Mouse (Mus musculus) G1E (cell line): ENCODE measurements around the gene Cxcr6. TPM values are rescaled to one million over a fixed set of nuclear protein-coding genes. Genes with fewer than 3 reads are reported as not detected.
A peak's percentile ranks its signal among the peaks of the same experiment; 100 is the strongest.

ENCODE experiments used
- ATAC-seq: 2 replicates; pipeline ENCODE4 v1.8.0; 2016; ENCODE audit warnings: mild to moderate bottlenecking; ENCODE audit not compliant: insufficient number of reproducible peaks, poor library complexity, low FRiP score, severe bottlenecking; ENCODE audit errors: extremely low read depth
- DNase-seq: peaks from one replicate; pipeline ENCODE4 v3.0.0; 2012; ENCODE audit warnings: low spot score
- H3K27me3 ChIP-seq: 2 replicates; pipeline ENCODE4 v1.6.1; 2012; ENCODE audit warnings: mild to moderate bottlenecking, low read length, inconsistent platforms; ENCODE audit not compliant: insufficient read depth
- H3K36me3 ChIP-seq: replicated peaks from 2 replicates; pipeline ENCODE3; 2012; ENCODE audit warnings: mild to moderate bottlenecking, inconsistent platforms
- H3K4me1 ChIP-seq: 2 replicates; pipeline ENCODE4 v1.6.1; 2012; ENCODE audit warnings: low read depth, low read length, inconsistent platforms, mixed read lengths; ENCODE audit not compliant: insufficient read depth
- H3K4me3 ChIP-seq: 2 replicates; pipeline ENCODE4 v1.5.1; 2012; ENCODE audit warnings: low read depth, mild to moderate bottlenecking, inconsistent platforms, low read length, moderate library complexity, mixed read lengths
- H3K9me3 ChIP-seq: replicated peaks from 2 replicates; pipeline ENCODE4 v1.6.1; 2012; ENCODE audit warnings: inconsistent platforms
- CTCF ChIP-seq: IDR thresholded peaks from 2 replicates; pipeline ENCODE4 v1.5.1; 2012; ENCODE audit warnings: low read depth, low read length, inconsistent platforms, mixed read lengths
- GATA1 ChIP-seq: IDR thresholded peaks from 2 replicates; pipeline ENCODE4 v1.6.1; 2012; ENCODE audit warnings: borderline replicate concordance, low read length, inconsistent platforms, mixed read lengths
- GATA2 ChIP-seq: IDR thresholded peaks from 2 replicates; pipeline ENCODE4 v1.6.1; 2012; ENCODE audit warnings: low read depth, low read length, inconsistent platforms, borderline replicate concordance
- POLR2AphosphoS5 ChIP-seq: IDR thresholded peaks from 2 replicates; pipeline ENCODE4 v1.6.1; 2012; ENCODE audit warnings: low read depth, low read length, inconsistent platforms; ENCODE audit not compliant: insufficient replicate concordance
- TAL1 ChIP-seq: conservative IDR thresholded peaks from 2 replicates; pipeline ENCODE4 v1.6.1; 2012; ENCODE audit warnings: low read depth, low read length, inconsistent platforms, mixed read lengths
- polyA plus RNA-seq: library from polyadenylated mRNA; stranded (reverse); fragments of >175 nt; gene quantifications from 2 replicates; pipeline ENCODE4 v1.2.3, GENCODE M21; 2012
- total RNA-seq, 2 experiments: library from RNA; stranded (forward) in 1 of 2; stranded (reverse) in 1 of 2; fragments of 200-1000 nt in 1 of 2; fragments of >200 nt in 1 of 2; fragmentation: Nextera tagmentation in 1 of 2; gene quantifications; 2 replicates each; pipeline ENCODE4 v1.2.3; 2014 to 2017

The Cxcr6 gene
- total and polyA plus RNA-seq, 3 experiments = 0.27 TPM; not detected in 2

DNA sequence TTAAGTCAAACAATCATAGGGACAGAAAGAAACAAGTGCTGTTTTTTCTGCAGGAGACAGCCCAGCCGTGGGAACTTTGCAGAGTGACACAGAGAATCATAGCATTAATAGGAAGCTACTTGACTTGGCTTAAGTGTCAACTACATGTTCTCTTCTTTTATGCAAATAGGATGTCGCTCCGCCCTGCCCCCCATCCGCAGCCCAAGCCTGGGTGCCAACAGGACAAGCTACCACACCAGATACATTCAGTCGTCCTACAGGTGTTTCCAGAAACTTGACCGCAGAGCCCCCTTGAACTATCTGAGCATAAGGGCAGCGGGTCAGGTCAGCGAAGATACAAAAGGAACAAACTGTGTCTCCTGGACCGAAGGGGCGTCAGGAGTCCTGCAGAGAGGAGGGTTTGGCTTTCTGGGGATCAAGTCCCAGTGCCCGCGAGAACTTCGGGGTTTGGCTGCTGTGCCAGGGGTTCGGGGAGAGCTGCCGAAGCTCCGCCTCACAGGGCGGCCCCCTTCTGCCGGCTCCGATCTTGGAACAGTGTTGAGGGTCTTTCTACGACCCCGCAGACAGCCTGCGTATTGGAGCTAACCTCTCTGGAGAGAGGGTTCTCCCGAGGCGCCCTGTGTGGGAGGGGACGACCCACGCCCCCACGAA lies 44.9 kb downstream of the Cxcr6 start:
- H3K36me3 ChIP-seq = peaks cover 5% of the 10 kb centered on the region
- H3K27me3 ChIP-seq = no peaks in the 10 kb centered on the region
- DNase-seq (peak; percentile 70), ATAC-seq (peak; percentile 35; the same call in 1 of the 2 replicates)
- peak overlapping the region; percentile 83 for H3K4me3 ChIP-seq
- no peak for TF ChIP-seq TAL1
- no peak for TF ChIP-seq GATA2
- peaks cover 41% of the 10 kb centered on the region for H3K4me1 ChIP-seq
- no peaks in the 10 kb centered on the region for H3K9me3 ChIP-seq

DNA sequence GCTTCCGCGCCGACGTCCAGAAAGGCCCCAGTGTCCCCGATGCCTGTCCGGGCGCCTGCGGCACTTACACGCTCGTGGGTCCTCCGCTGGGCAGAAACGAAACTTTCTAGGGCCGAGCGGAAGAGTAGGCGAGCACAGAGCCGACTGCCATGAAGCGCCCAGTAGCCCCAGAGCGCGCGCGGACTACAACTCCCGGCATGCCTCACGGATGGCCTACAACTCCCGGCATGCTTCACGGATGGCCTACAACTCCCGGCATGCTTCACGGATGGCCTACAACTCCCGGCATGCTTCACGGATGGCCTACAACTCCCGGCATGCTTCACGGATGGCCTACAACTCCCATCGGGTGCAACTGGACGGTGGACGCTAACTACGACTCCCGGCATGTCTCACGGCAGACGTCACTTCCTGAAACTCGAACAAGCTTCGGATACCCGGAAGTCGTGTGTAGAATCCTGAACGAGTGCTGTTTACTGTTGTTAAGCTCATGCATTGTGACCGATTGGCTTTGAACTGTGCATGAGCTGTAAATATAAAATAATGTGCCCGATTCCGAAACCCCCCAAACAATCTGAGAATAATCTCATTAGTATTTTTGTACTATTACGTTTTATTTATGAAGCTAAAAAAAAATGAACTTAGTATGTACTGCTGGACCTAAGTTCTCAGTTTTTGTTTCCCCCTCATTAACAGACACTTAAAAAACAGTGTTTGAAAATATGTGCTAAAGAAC lies 45.6 kb downstream of the Cxcr6 start, which contains the start of gene Fyco1:
Gene Fyco1 (minus strand): TSS at position 187 of the 736 bp plus-strand sequence.
- Histone ChIP-seq H3K4me3 (peak within 1 kb of the TSS; percentile 83), H3K9me3 (no peaks in the 10 kb centered on the region), H3K4me1 (peaks cover 34% of the 10 kb centered on the region), H3K27me3 (no peaks in the 10 kb centered on the region), H3K36me3 (peaks cover 5% of the 10 kb centered on the region)
- TF ChIP-seq CTCF = no peak
- no peak for TF ChIP-seq GATA2
- TF ChIP-seq GATA1 = no peak
- TF ChIP-seq TAL1 = no peak
- TF ChIP-seq POLR2AphosphoS5 = no peak
- peak; percentile 100 for ATAC-seq
- DNase-seq = peak; percentile 62

DNA sequence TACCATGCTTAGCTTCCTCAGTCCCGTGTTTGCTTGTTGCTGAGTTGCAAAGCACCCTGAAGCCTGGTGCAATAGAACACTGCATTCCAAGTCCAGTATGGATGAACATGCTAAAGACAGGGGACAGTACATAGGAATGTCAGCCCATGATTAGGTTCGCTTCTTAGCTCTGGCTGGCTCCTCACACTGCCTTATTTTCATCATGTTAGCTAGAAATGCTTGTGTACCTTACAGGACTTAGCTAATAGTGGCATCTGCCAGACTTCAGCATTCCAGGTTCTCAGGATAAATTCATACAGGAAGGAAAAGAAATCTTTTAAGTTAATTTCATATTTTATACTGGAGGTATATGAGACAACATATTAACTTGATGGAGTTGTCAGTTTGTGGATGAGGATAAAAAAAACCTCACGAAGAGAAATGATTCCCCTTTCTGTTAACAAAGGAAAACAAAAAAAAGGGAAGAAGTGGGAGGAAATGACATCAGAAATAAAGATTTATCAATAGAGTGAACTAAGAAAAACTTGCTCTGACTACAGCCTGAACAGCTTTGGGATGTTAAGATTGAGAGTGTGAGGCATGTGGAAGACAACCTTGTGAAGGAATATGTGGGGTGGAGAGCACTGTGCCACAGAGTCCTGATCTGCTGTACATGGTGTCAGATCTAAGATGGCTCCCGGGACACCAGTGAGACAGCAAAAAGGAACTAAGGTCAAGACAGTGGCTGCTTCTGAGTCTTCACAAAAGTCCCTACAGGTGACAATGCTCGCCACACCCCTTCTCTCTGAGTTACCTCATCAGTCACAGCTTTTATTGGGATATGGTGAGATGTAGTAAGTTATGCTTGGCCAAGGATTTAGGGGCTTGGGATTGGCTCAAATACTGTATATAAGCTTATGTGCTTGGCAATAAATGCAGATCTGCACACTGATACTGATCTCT lies 46.4 kb downstream of the Cxcr6 start:
- ATAC-seq = no peak

GRCm38 (mm10) chr9:123856836-123857235 lies 50.6 kb downstream of the Cxcr6 start:
- Histone ChIP-seq H3K27me3 (no peaks in the 10 kb centered on the region), H3K4me3 (no peak overlapping the region), H3K9me3 (no peaks in the 10 kb centered on the region), H3K4me1 (peaks cover 8% of the 10 kb centered on the region), H3K36me3 (no peaks in the 10 kb centered on the region)
- no peak for ATAC-seq
- DNase-seq = no peak
- TF ChIP-seq TAL1 = no peak
- TF ChIP-seq POLR2AphosphoS5 = no peak

More for the DNA sequence above, 46.4 kb downstream of the Cxcr6 start:
- Histone ChIP-seq H3K27me3 (no peaks in the 10 kb centered on the region), H3K36me3 (peaks cover 5% of the 10 kb centered on the region), H3K4me1 (peaks cover 30% of the 10 kb centered on the region), H3K4me3 (peak overlapping the region; percentile 63; the same call in 1 of the 2 replicates), H3K9me3 (no peaks in the 10 kb centered on the region)
- TF ChIP-seq GATA2 (no peak), CTCF (no peak), POLR2AphosphoS5 (no peak), GATA1 (no peak), TAL1 (no peak)
- no peak for DNase-seq

Other genes with a start within 250 kb of the Cxcr6 start
- gene Slc6a20b, start 173.9 kb upstream of the Cxcr6 start, total RNA-seq (2014; fragmentation: Nextera tagmentation) = not detected in 2 replicates
- 0.44 and 0.64 TPM in 2 replicates for gene Slc6a20b, start 173.9 kb upstream of the Cxcr6 start, total RNA-seq (2017)
- 0.01 TPM in 1 of 2 replicates, not detected in the other for gene Slc6a20b, start 173.9 kb upstream of the Cxcr6 start, polyA plus RNA-seq
- not detected in 2 replicates for gene Ccr9, start 128.0 kb upstream of the Cxcr6 start, total RNA-seq (2014; fragmentation: Nextera tagmentation)
- 0.11 and 0.17 TPM in 2 replicates for gene Ccr9, start 128.0 kb upstream of the Cxcr6 start, total RNA-seq (2017)
- not detected in 2 replicates for gene Ccr9, start 128.0 kb upstream of the Cxcr6 start, polyA plus RNA-seq
- 16.6 TPM in 1 of 2 replicates, not detected in the other for gene Slc6a20a, start 127.6 kb upstream of the Cxcr6 start, total RNA-seq (2014; fragmentation: Nextera tagmentation)
- 0.05 and 0.29 TPM in 2 replicates for gene Slc6a20a, start 127.6 kb upstream of the Cxcr6 start, total RNA-seq (2017)
- gene Slc6a20a, start 127.6 kb upstream of the Cxcr6 start, polyA plus RNA-seq = not detected in 2 replicates
- gene Lztfl1, start 88.8 kb upstream of the Cxcr6 start, total RNA-seq (2014; fragmentation: Nextera tagmentation) = 78.5 and 97.2 TPM in 2 replicates
- gene Lztfl1, start 88.8 kb upstream of the Cxcr6 start, total RNA-seq (2017) = 40.9 and 49.3 TPM in 2 replicates
- gene Lztfl1, start 88.8 kb upstream of the Cxcr6 start, polyA plus RNA-seq = 1.4 and 1.8 TPM in 2 replicates
- gene Fyco1, start 45.4 kb downstream of the Cxcr6 start, total RNA-seq (2014; fragmentation: Nextera tagmentation) = 29.6 and 30.5 TPM in 2 replicates
- gene Fyco1, start 45.4 kb downstream of the Cxcr6 start, total RNA-seq (2017) = 11.8 and 12.1 TPM in 2 replicates
- gene Fyco1, start 45.4 kb downstream of the Cxcr6 start, polyA plus RNA-seq = 2.2 and 2.4 TPM in 2 replicates
- gene Xcr1, start 55.6 kb downstream of the Cxcr6 start, total RNA-seq (2014; fragmentation: Nextera tagmentation) = not detected in 2 replicates
- 0.06 and 0.11 TPM in 2 replicates for gene Xcr1, start 55.6 kb downstream of the Cxcr6 start, total RNA-seq (2017)
- not detected in 2 replicates for gene Xcr1, start 55.6 kb downstream of the Cxcr6 start, polyA plus RNA-seq
- 1.8 and 2.2 TPM in 2 replicates for gene Ccr1, start 162.2 kb downstream of the Cxcr6 start, total RNA-seq (2014; fragmentation: Nextera tagmentation)
- 3.7 and 3.9 TPM in 2 replicates for gene Ccr1, start 162.2 kb downstream of the Cxcr6 start, total RNA-seq (2017)
- gene Ccr1, start 162.2 kb downstream of the Cxcr6 start, polyA plus RNA-seq = 0.03 and 0.04 TPM in 2 replicates
- gene Ccr1l1, start 171.9 kb downstream of the Cxcr6 start, total RNA-seq (2014; fragmentation: Nextera tagmentation) = not detected in 2 replicates
- 0.11 and 0.46 TPM in 2 replicates for gene Ccr1l1, start 171.9 kb downstream of the Cxcr6 start, total RNA-seq (2017)
- gene Ccr1l1, start 171.9 kb downstream of the Cxcr6 start, polyA plus RNA-seq = not detected in 2 replicates
- 0.34 TPM in 1 of 2 replicates, not detected in the other for gene Ccr3, start 215.5 kb downstream of the Cxcr6 start, total RNA-seq (2014; fragmentation: Nextera tagmentation)
- 0.11 and 0.12 TPM in 2 replicates for gene Ccr3, start 215.5 kb downstream of the Cxcr6 start, total RNA-seq (2017)
- not detected in 2 replicates for gene Ccr3, start 215.5 kb downstream of the Cxcr6 start, polyA plus RNA-seq